Mouse (Mus musculus): ENCODE results near the gene Ispd. TPM values are rescaled to one million over a fixed set of nuclear protein-coding genes. Genes with fewer than 3 reads are reported as not detected.
A peak's percentile ranks its signal among the peaks of the same experiment; 100 is the strongest.

Ispd gene
- polyA plus RNA-seq, 1 experiment: 0.91 TPM

- H3K4me1 ChIP-seq (ENCODE audit: control insufficient read depth, insufficient read depth, insufficient read length, low read length): no peaks in the 10 kb centered on the region
- WGBS: 70% methylated on average over 3 of the region's 3 CpGs
- no peak overlapping the region for H3K27ac ChIP-seq (ENCODE audit: insufficient read depth, low read depth, low read length)
- H3K27me3 ChIP-seq (ENCODE audit: control insufficient read depth, insufficient read depth, low read length): no peaks in the 10 kb centered on the region
- H3K36me3 ChIP-seq (ENCODE audit: control insufficient read depth, insufficient read depth, low read length): no peaks in the 10 kb centered on the region
- TF ChIP-seq POLR2A (IDR thresholded peaks at IDR 0.05; ENCODE audit: low read depth, low read length) (no peak), CTCF (IDR thresholded peaks at IDR 0.05; ENCODE audit: extremely low read depth, insufficient read length, insufficient replicate concordance, low read depth, low read length) (no peak)
- no peak overlapping the region for H3K4me3 ChIP-seq (ENCODE audit: low read depth, low read length)
These were observed 100.5 kb downstream of the Ispd start for GRCm38 (mm10) chr12:36481742-36482141.

- WGBS: 15% methylated on average over 2 of the region's 2 CpGs
- Histone ChIP-seq H3K36me3 (ENCODE audit: control insufficient read depth, insufficient read depth, low read length) (no peaks in the 10 kb centered on the region), H3K4me1 (ENCODE audit: control insufficient read depth, insufficient read depth, insufficient read length, low read length) (no peaks in the 10 kb centered on the region), H3K4me3 (ENCODE audit: low read depth, low read length) (no peak overlapping the region), H3K27me3 (ENCODE audit: control insufficient read depth, insufficient read depth, low read length) (no peaks in the 10 kb centered on the region), H3K27ac (ENCODE audit: insufficient read depth, low read depth, low read length) (no peak overlapping the region)
- TF ChIP-seq POLR2A (IDR thresholded peaks at IDR 0.05; ENCODE audit: low read depth, low read length) (no peak), CTCF (IDR thresholded peaks at IDR 0.05; ENCODE audit: extremely low read depth, insufficient read length, insufficient replicate concordance, low read depth, low read length) (no peak)
These were observed 102.1 kb downstream of the Ispd start for GRCm38 (mm10) chr12:36483346-36483745.

- no peaks in the 10 kb centered on the region for H3K4me1 ChIP-seq (ENCODE audit: control insufficient read depth, insufficient read depth, insufficient read length, low read length)
- TF ChIP-seq CTCF (IDR thresholded peaks at IDR 0.05; ENCODE audit: extremely low read depth, insufficient read length, insufficient replicate concordance, low read depth, low read length) (no peak), POLR2A (IDR thresholded peaks at IDR 0.05; ENCODE audit: low read depth, low read length) (no peak)
- WGBS: 78% methylated on average over 3 of the region's 3 CpGs
- H3K27me3 ChIP-seq (ENCODE audit: control insufficient read depth, insufficient read depth, low read length): no peaks in the 10 kb centered on the region
- no peaks in the 10 kb centered on the region for H3K36me3 ChIP-seq (ENCODE audit: control insufficient read depth, insufficient read depth, low read length)
- no peak overlapping the region for H3K27ac ChIP-seq (ENCODE audit: insufficient read depth, low read depth, low read length)
- no peak overlapping the region for H3K4me3 ChIP-seq (ENCODE audit: low read depth, low read length)
These were observed 116.3 kb downstream of the Ispd start for GRCm38 (mm10) chr12:36497565-36497964.

- no peaks in the 10 kb centered on the region for H3K4me1 ChIP-seq (ENCODE audit: control insufficient read depth, insufficient read depth, insufficient read length, low read length)
- no peaks in the 10 kb centered on the region; the same call in 1 of the 2 replicates for H3K27me3 ChIP-seq (ENCODE audit: control insufficient read depth, insufficient read depth, low read length)
- 88% methylated on average over 7 of the region's 7 CpGs for WGBS
- no peak overlapping the region for H3K27ac ChIP-seq (ENCODE audit: insufficient read depth, low read depth, low read length)
- no peaks in the 10 kb centered on the region for H3K36me3 ChIP-seq (ENCODE audit: control insufficient read depth, insufficient read depth, low read length)
- TF ChIP-seq POLR2A (IDR thresholded peaks at IDR 0.05; ENCODE audit: low read depth, low read length): no peak
- no peak for TF ChIP-seq CTCF (IDR thresholded peaks at IDR 0.05; ENCODE audit: extremely low read depth, insufficient read length, insufficient replicate concordance, low read depth, low read length)
- no peak overlapping the region for H3K4me3 ChIP-seq (ENCODE audit: low read depth, low read length)
These were observed 126.1 kb downstream of the Ispd start for GRCm38 (mm10) chr12:36507111-36507903.

- Histone ChIP-seq H3K27me3 (ENCODE audit: control insufficient read depth, insufficient read depth, low read length) (no peaks in the 10 kb centered on the region), H3K4me1 (ENCODE audit: control insufficient read depth, insufficient read depth, insufficient read length, low read length) (no peaks in the 10 kb centered on the region), H3K27ac (ENCODE audit: insufficient read depth, low read depth, low read length) (no peak overlapping the region), H3K36me3 (ENCODE audit: control insufficient read depth, insufficient read depth, low read length) (no peaks in the 10 kb centered on the region), H3K4me3 (ENCODE audit: low read depth, low read length) (no peak overlapping the region)
- WGBS: 73% methylated on average over 10 of the region's 10 CpGs
- no peak for TF ChIP-seq POLR2A (IDR thresholded peaks at IDR 0.05; ENCODE audit: low read depth, low read length)
- no peak for TF ChIP-seq CTCF (IDR thresholded peaks at IDR 0.05; ENCODE audit: extremely low read depth, insufficient read length, insufficient replicate concordance, low read depth, low read length)
These were observed 128.8 kb downstream of the Ispd start for GRCm38 (mm10) chr12:36509954-36510642.

- Histone ChIP-seq H3K27ac (ENCODE audit: insufficient read depth, low read depth, low read length) (no peak overlapping the region), H3K4me3 (ENCODE audit: low read depth, low read length) (no peak overlapping the region), H3K4me1 (ENCODE audit: control insufficient read depth, insufficient read depth, insufficient read length, low read length) (peaks cover 4% of the 10 kb centered on the region; the same call in 1 of the 2 replicates), H3K27me3 (ENCODE audit: control insufficient read depth, insufficient read depth, low read length) (no peaks in the 10 kb centered on the region), H3K36me3 (ENCODE audit: control insufficient read depth, insufficient read depth, low read length) (no peaks in the 10 kb centered on the region)
- 65% methylated on average over 2 of the region's 2 CpGs for WGBS
- TF ChIP-seq CTCF (IDR thresholded peaks at IDR 0.05; ENCODE audit: extremely low read depth, insufficient read length, insufficient replicate concordance, low read depth, low read length): no peak
- TF ChIP-seq POLR2A (IDR thresholded peaks at IDR 0.05; ENCODE audit: low read depth, low read length): no peak
These were observed 140.5 kb downstream of the Ispd start for GRCm38 (mm10) chr12:36521774-36522173.

GRCm38 (mm10) chr12:36523515-36523914 is 142.3 kb downstream of the Ispd start:
- Histone ChIP-seq H3K4me1 (ENCODE audit: control insufficient read depth, insufficient read depth, insufficient read length, low read length) (peaks cover 4% of the 10 kb centered on the region; the same call in 1 of the 2 replicates), H3K4me3 (ENCODE audit: low read depth, low read length) (no peak overlapping the region), H3K36me3 (ENCODE audit: control insufficient read depth, insufficient read depth, low read length) (no peaks in the 10 kb centered on the region), H3K27ac (ENCODE audit: insufficient read depth, low read depth, low read length) (peak overlapping the region; percentile 89), H3K27me3 (ENCODE audit: control insufficient read depth, insufficient read depth, low read length) (no peaks in the 10 kb centered on the region)
- 25% methylated on average over 2 of the region's 2 CpGs for WGBS
- TF ChIP-seq POLR2A (IDR thresholded peaks at IDR 0.05; ENCODE audit: low read depth, low read length) (no peak), CTCF (IDR thresholded peaks at IDR 0.05; ENCODE audit: extremely low read depth, insufficient read length, insufficient replicate concordance, low read depth, low read length) (no peak)
